Mouse (Mus musculus) limb, embryonic 14.5 days (tissue): ENCODE data around the gene Dst. TPM values are rescaled to one million over a fixed set of nuclear protein-coding genes. Genes with fewer than 3 reads are reported as not detected.

Source experiments
- ATAC-seq: fragments of 200-750 bp; cut with Nextera tagmentation; 2 replicates; pipeline ENCODE4 v1.8.0; 2017; ENCODE audit warnings: low read depth, moderate number of reproducible peaks, moderate TSS enrichment; ENCODE audit not compliant: low FRiP score
- DNase-seq: peaks from one replicate; pipeline ENCODE4 v3.0.0-alpha.2; 2015; ENCODE audit warnings: low spot score
- H3K27ac ChIP-seq: fragments of 300-500 bp; sonication (generic); replicated peaks from 2 replicates; pipeline ENCODE4 v1.5.1; 2014; ENCODE audit warnings: low read depth, mild to moderate bottlenecking, low read length, moderate library complexity, mixed read lengths
- H3K27me3 ChIP-seq: fragments of 300-500 bp; sonication (generic); 2 replicates; pipeline ENCODE4 v1.6.1; 2014; ENCODE audit warnings: low read length, mixed read lengths; ENCODE audit not compliant: control insufficient read depth, insufficient read depth
- H3K36me3 ChIP-seq: fragments of 300-500 bp; sonication (generic); 2 replicates; pipeline ENCODE4 v1.6.1; 2014; ENCODE audit warnings: mild to moderate bottlenecking, low read length, moderate library complexity, mixed read lengths; ENCODE audit not compliant: control insufficient read depth, insufficient read depth
- H3K4me1 ChIP-seq: fragments of 300-500 bp; sonication (generic); 2 replicates; pipeline ENCODE4 v1.6.1; 2014; ENCODE audit warnings: antibody characterized with exemption, low read length, mixed read lengths; ENCODE audit not compliant: control insufficient read depth, insufficient read depth
- H3K4me2 ChIP-seq: fragments of 300-500 bp; sonication (generic); replicated peaks from 2 replicates; pipeline ENCODE4 v1.6.1; 2014; ENCODE audit warnings: low read depth, mild to moderate bottlenecking, low read length, moderate library complexity; ENCODE audit not compliant: severe bottlenecking
- H3K4me3 ChIP-seq: fragments of 300-500 bp; sonication (generic); replicated peaks from 2 replicates; pipeline ENCODE4 v1.5.1; 2014; ENCODE audit warnings: low read length
- H3K9ac ChIP-seq: fragments of 300-500 bp; sonication (generic); 2 replicates; pipeline ENCODE4 v1.6.1; 2014; ENCODE audit warnings: mild to moderate bottlenecking, low read depth, low read length, moderate library complexity; ENCODE audit not compliant: severe bottlenecking
- H3K9me3 ChIP-seq: fragments of 300-500 bp; sonication (generic); 2 replicates; pipeline ENCODE4 v1.6.1; 2016; ENCODE audit warnings: low read length; ENCODE audit not compliant: control insufficient read depth
- POLR2A ChIP-seq: fragments of 200-500 bp; IDR thresholded peaks from 2 replicates; pipeline ENCODE4 v1.8.0; 2012; ENCODE audit warnings: inconsistent platforms, mild to moderate bottlenecking, moderate library complexity, borderline replicate concordance; ENCODE audit not compliant: insufficient read depth, insufficient read length; ENCODE audit errors: extremely low read depth
- WGBS: fragments of 180-500 bp; shearing (Covaris S2); extraction: QIAGEN DNeasy Blood & Tissue Kit; methylation state at CpG from one replicate; pipeline ENCODE4 v1.1.7; 2014; 5-methylcytosine and 5-hydroxymethylcytosine counted together
- polyA plus RNA-seq, 2 experiments: library from polyadenylated mRNA; depleted of rRNA in 1 of 2; stranded (reverse) in 1 of 2; unstranded in 1 of 2; fragments of >200 nt; fragmentation: Nextera tagmentation in 1 of 2; extraction: Ambion mirVana in 1 of 2; gene quantifications; 2 replicates each; pipeline versions ENCODE4 v1.2.1 to v1.2.3; 2012 to 2014

Dst gene
- polyA plus RNA-seq, 2 experiments = 34.9 to 42.5 TPM

DNA sequence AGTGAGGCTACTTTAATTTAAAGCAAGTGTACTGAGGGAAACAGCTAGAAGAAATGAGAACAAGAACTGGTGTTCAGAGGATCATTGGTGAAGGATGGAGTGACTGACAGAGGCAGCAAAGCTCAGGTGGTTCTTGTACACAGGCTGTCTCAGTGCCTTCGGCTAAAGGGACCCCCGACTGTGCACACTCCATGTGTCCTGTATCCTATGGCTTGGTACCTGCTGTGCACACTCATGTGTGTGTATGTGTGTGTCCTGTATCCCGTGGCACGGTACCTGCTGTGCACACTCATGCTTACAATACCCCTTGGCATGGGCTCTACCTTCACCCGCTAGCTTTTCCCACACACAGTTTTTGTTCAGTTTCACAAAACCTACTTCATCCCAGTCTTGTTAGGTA is 217.1 kb downstream of the Dst start:
- H3K27ac ChIP-seq = no peak overlapping the region
- DNase-seq = no peak
- H3K9me3 ChIP-seq = no peaks in the 10 kb centered on the region
- H3K27me3 ChIP-seq = no peaks in the 10 kb centered on the region
- 90% methylated on average over 5 of the region's 5 CpGs for WGBS
- no peak for TF ChIP-seq POLR2A
- no peak overlapping the region for H3K4me2 ChIP-seq
- peaks cover 9% of the 10 kb centered on the region for H3K4me1 ChIP-seq
- ATAC-seq = no peak
- H3K36me3 ChIP-seq = no peaks in the 10 kb centered on the region
- H3K9ac ChIP-seq = no peak overlapping the region
- no peak overlapping the region for H3K4me3 ChIP-seq

DNA sequence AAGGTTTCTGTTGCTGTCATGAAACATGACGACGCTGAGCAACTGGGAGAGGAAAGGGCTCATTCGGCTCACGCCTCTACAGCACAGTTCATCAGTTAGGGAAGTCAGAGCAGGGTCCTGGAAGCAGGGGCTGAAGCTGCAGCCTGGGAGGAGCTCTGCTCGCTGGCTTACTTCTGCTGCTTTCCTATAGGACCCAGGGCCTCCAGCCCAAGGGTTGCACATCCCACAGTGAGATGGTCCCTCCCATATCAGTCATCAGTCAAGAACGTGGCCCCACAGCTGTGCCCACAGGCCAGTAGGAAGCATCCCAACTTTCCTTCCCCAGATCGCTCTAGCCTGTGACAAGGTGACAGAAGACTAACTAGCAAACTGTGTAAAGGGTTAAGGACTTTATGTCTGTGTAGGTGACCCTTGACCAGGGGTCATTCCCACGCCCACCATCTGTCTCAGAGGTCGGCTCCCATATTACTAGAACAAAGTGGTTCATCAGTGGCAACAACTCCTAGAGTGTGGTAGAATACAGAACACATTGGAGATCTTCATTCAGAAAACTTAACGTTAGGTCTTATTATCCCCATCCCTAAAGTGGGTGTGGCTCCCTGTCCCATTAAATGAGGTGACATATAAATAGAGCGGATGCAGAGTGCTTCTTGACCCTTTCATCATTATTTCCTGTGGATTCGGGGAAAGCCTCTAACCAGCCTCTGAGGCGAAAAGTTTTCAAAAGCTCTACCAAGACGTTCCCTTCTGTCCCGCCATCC is 219.9 kb downstream of the Dst start:
- WGBS = 49% methylated on average over 15 of the region's 15 CpGs

DNA sequence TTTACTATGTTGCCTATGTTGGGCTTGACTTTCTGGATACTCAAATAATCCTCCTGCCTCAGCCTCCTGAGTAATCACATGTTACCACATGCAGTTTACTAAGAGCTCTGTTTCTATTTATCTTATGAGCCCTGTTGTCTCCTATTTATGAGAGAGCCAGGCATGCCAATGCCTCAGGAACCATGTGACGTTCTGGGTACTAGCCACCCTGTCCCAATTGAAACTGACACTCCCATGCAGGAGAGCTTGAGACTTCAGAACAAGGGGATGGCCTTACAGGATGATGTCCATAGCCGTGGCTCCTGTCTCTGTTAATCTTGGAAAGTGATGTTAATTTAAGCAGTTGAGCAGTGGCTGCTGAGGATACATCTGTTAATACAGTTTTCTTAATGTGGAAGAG is 220.8 kb downstream of the Dst start:
- Histone ChIP-seq H3K4me1 (no peaks in the 10 kb centered on the region), H3K27ac (no peak overlapping the region), H3K4me3 (no peak overlapping the region), H3K27me3 (no peaks in the 10 kb centered on the region), H3K36me3 (no peaks in the 10 kb centered on the region), H3K9me3 (no peaks in the 10 kb centered on the region), H3K9ac (no peak overlapping the region), H3K4me2 (no peak overlapping the region)
- no peak for DNase-seq
- 76% methylated on average over 2 of the region's 2 CpGs for WGBS
- TF ChIP-seq POLR2A = no peak
- no peak for ATAC-seq

More for the DNA sequence above, 219.9 kb downstream of the Dst start:
- no peak for TF ChIP-seq POLR2A
- H3K27ac ChIP-seq = no peak overlapping the region
- H3K36me3 ChIP-seq = no peaks in the 10 kb centered on the region
- H3K9me3 ChIP-seq = no peaks in the 10 kb centered on the region
- DNase-seq (no peak), ATAC-seq (no peak)
- no peak overlapping the region for H3K4me2 ChIP-seq
- no peak overlapping the region for H3K4me3 ChIP-seq
- H3K4me1 ChIP-seq = no peaks in the 10 kb centered on the region
- no peak overlapping the region for H3K9ac ChIP-seq
- no peaks in the 10 kb centered on the region for H3K27me3 ChIP-seq

DNA sequence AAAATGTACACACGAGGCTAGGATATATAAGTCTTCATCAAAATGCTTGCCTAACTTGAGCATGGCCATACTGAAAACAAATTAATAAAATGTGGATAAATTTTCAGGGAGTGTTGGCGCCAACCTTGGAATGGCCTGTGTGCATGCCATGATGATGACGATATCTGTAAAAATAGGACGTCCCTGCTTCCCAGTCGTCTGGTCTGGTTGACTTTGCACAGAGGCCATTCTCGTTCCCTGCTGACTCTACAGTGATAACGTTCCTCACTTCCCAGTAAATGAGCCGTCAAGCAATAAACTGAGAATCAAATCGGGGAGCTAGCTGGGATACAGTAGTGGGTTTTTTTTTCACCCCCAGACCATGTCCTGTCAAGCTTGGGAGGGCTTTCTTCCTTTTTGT is 221.7 kb downstream of the Dst start:
- H3K4me3 ChIP-seq = no peak overlapping the region
- H3K27me3 ChIP-seq = no peaks in the 10 kb centered on the region
- 57% methylated on average over 9 of the region's 9 CpGs for WGBS
- no peak for DNase-seq
- no peaks in the 10 kb centered on the region for H3K36me3 ChIP-seq
- H3K9ac ChIP-seq = no peak overlapping the region
- H3K9me3 ChIP-seq = no peaks in the 10 kb centered on the region
- TF ChIP-seq POLR2A = no peak
- no peaks in the 10 kb centered on the region for H3K4me1 ChIP-seq
- H3K27ac ChIP-seq = no peak overlapping the region
- no peak for ATAC-seq
- no peak overlapping the region for H3K4me2 ChIP-seq

DNA sequence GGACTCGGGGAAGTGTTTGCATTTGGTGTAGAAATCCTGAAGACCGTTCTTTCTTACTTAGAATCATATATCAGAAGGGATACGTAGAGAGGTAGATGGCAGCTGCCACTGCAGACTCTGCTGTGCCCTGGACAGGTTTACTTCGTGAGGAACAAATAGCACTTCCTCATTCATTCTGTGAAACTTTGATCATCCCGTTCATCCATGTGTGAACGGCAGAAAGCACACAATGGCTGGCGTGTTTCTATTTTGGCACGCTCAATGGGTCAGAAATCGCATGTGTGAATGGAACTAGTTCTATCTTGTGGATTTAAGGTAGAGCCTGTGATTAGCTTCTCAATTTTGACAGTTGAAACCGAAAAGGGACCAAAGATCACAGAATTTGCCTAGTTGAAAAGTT is 222.8 kb downstream of the Dst start:
- H3K27me3 ChIP-seq = no peaks in the 10 kb centered on the region
- DNase-seq (no peak), ATAC-seq (no peak)
- H3K27ac ChIP-seq = no peak overlapping the region
- H3K4me2 ChIP-seq = no peak overlapping the region
- no peak overlapping the region for H3K9ac ChIP-seq
- 93% methylated on average over 10 of the region's 10 CpGs for WGBS
- H3K9me3 ChIP-seq = no peaks in the 10 kb centered on the region
- no peak overlapping the region for H3K4me3 ChIP-seq
- no peaks in the 10 kb centered on the region for H3K4me1 ChIP-seq
- TF ChIP-seq POLR2A = no peak
- H3K36me3 ChIP-seq = 0 out of 2 replicates have a peak, but pooled peaks cover 2% of the 10 kb centered on the region

DNA sequence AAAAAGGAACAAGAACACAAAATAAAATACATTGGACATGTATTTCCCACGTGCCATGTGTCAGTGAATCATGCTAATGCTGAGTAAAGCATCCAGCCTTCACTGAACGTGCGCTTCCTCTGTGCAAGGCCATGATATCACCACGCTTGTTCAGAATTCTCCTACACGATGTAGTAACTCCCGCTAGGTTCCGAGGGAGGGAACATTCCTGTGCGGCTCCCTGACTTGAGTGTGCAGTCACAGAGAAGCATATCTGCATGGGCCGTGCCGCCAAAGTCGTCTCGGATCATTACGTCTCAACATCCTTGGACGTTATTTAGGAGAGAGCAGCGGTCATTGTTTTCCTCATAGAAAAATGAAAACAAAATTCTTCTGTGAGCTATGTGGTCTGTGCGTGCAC is 224.8 kb downstream of the Dst start:
- Histone ChIP-seq H3K27me3 (no peaks in the 10 kb centered on the region), H3K4me1 (0 out of 2 replicates have a peak, but pooled peaks cover 7% of the 10 kb centered on the region), H3K4me2 (no peak overlapping the region), H3K9ac (no peak overlapping the region), H3K9me3 (no peaks in the 10 kb centered on the region), H3K36me3 (0 out of 2 replicates have a peak, but pooled peaks cover 2% of the 10 kb centered on the region), H3K4me3 (no peak overlapping the region), H3K27ac (no peak overlapping the region)
- 83% methylated on average over 16 of the region's 16 CpGs for WGBS
- no peak for ATAC-seq
- no peak for TF ChIP-seq POLR2A
- no peak for DNase-seq
